Mouse (Mus musculus): ENCODE data around the gene Lrrc47.

DNA sequence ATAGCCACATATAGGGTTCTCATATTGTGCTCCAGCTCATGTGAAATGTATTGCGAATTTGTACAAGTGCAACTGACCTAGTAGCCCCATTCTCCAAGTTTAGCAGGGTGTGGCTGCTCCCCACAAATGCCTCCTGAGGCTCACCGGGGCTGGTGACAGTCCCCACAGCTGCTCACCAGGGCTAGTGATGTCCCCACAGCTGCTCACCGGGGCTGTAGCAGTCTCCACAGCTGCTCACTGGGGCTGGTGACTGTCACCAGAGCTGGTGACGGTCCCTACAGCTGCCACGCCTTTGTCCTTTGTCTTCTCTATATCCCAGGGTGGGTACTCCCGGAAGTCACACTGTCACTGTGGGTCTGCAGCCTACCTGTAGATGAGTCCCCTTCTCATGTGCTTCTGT lies 5.3 kb upstream of the Lrrc47 start:
- TF ChIP-seq POLR2A (IDR thresholded peaks at IDR 0.05; ENCODE audit: low read depth, low read length) (no peak), CTCF (conservative IDR thresholded peaks at IDR 0.05; ENCODE audit: insufficient read depth, insufficient read length, low read depth, low read length) (no peak)

Measured in kidney, adult 2 months (tissue).